Mouse (Mus musculus) activated CD4-positive, CD25-positive, alpha-beta regulatory T cell (primary cell): ENCODE results near the gene Rhag. TPM values are rescaled to one million over a fixed set of nuclear protein-coding genes. Genes with fewer than 3 reads are reported as not detected.

Source experiments
- polyA plus RNA-seq, 2 experiments: library from polyadenylated mRNA; unstranded; fragments of 100-300 nt; shearing (Covaris generic); gene quantifications; one replicate each; pipeline ENCODE4 v1.2.1; 2017

Rhag gene
- 1 to 10 TPM in 1 of 2 experiments, under 1 TPM in 1; 0.56 to 3.4 TPM for polyA plus RNA-seq

DNA sequence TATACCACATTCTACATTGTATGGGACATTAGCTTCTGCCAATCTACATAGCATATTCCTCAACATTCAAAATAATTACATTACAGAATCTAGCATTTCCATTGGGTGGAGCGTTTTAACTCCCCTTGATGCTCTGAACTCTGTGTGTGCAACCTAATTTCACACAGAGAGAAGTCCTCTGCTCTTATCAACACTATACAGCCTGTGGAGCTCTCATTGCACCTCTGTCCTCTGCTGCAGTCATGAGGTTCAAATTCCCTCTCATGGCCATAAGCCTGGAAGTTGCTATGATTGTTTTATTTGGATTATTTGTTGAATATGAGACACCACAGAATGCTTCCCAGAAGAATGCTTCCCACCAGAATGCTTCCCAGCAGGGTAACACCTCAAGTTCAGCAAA is at the start of gene Rhag:
Rhag (plus strand) TSS at position 193 of the 400 bp plus-strand sequence.

DNA sequence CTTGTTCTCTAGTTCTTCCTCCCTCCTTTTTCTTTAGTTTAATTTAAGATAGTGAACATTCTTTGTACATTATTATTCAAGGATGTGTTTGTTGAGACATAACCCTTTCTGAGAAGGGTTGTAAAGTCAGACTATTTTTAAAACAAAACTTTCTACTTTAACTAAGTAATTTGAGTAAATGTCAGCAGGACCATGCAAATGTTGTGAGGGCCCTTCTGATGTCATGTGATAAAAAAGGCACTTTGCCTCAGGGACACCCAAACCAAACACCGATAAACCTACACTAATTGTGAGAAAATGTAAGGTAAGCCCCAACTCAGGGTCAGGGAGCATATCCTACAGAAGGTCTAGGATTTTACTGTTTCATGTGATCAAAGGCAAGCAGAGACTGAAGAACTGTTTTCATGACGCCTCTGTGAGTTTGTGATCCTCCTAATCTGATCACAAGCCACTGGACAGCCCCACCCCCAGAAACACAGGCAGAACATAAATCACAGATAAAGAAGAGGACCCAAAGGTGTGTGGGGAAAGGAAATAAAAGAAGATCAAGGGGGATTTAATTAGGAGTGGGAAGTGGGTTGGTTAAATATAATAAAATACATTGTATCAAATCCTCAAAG is 3.9 kb upstream of the Rhag start, which contains the start of gene Crisp2:
Crisp2 (minus strand) TSS at position 51 of the 620 bp plus-strand sequence.

DNA sequence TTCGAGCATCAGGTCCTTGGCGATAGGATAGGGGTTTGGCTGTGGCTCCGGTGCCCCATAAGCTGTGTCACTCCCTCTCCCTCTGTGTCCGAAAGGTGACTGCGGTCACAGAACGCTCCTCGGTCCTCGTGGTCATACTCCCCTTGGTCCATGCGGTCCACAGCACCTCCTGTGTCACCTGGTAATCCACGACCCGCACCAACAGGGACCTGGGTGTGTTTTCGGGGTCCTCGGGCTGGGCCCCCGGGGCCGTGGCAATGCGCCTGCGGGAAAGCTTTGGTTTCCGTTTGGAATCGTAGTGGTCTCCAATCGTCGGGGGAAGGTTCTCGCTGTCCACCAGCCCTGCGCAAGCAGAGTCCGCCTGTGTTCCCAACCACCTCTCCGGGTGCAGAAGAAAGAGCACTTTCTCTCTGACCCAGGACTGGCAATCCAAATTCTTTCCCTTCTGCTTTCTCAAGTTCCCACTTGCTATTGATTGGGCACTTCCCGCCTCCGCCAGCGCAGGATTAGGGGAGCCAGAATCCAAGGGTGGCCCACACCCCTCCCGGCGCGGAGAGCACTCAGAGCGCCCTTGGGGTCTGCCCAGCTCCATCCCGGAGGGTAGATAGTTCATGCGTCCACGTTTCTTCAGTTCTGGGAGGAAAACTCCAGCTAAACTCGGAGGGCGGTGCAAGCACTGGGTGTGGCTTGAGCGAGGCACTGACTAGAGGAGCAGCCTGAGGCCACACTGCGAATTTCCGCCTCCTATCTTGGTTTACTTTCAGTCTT is 69.2 kb downstream of the Rhag start, which contains the start of gene 9130008F23Rik:
9130008F23Rik (minus strand) TSS at position 636 of the 768 bp plus-strand sequence.

Other genes with a start within 250 kb of the Rhag start
- gene Esp6, start 249.6 kb upstream of the Rhag start, polyA plus RNA-seq: not detected
- not detected for gene Esp4, start 212.5 kb upstream of the Rhag start, polyA plus RNA-seq
- gene Esp3, start 179.1 kb upstream of the Rhag start, polyA plus RNA-seq: not detected
- not detected for gene Esp1, start 84.0 kb upstream of the Rhag start, polyA plus RNA-seq
- gene Crisp2, start 4.1 kb upstream of the Rhag start, polyA plus RNA-seq: not detected
- under 1 TPM in 1 of 2 experiments, not detected in 1; 0.38 TPM for gene 9130008F23Rik, start 69.4 kb downstream of the Rhag start, polyA plus RNA-seq
- gene Glyatl3, start 103.2 kb downstream of the Rhag start, polyA plus RNA-seq: not detected
- 10 to 100 TPM; 16.7 to 23.3 TPM for gene Mut, start 123.6 kb downstream of the Rhag start, polyA plus RNA-seq
- 10 to 100 TPM; 17.3 to 26.5 TPM for gene Cenpq, start 123.9 kb downstream of the Rhag start, polyA plus RNA-seq